Mouse (Mus musculus) liver, embryonic 13.5 days (tissue): ENCODE data around the gene Ints4. TPM values are rescaled to one million over a fixed set of nuclear protein-coding genes. Genes with fewer than 3 reads are reported as not detected.

Source experiments
- ATAC-seq: fragments of 200-750 bp; cut with Nextera tagmentation; 2 replicates; pipeline ENCODE4 v1.8.0; 2017; ENCODE audit warnings: low read depth, mild to moderate bottlenecking, moderate number of reproducible peaks, moderate library complexity
- DNase-seq: peaks from one replicate; pipeline ENCODE4 v3.0.0; 2022
- H3K27ac ChIP-seq: fragments of 300-500 bp; sonication (generic); 2 replicates; pipeline ENCODE4 v1.5.1; 2015; ENCODE audit warnings: moderate library complexity, mild to moderate bottlenecking, inconsistent platforms
- H3K27me3 ChIP-seq: fragments of 300-500 bp; sonication (generic); 2 replicates; pipeline ENCODE4 v1.6.1; 2015; ENCODE audit warnings: mild to moderate bottlenecking, inconsistent platforms
- H3K36me3 ChIP-seq: fragments of 300-500 bp; sonication (generic); 2 replicates; pipeline ENCODE4 v1.6.1; 2015; ENCODE audit warnings: mild to moderate bottlenecking, inconsistent platforms
- H3K4me1 ChIP-seq: fragments of 300-500 bp; sonication (generic); replicated peaks from 2 replicates; pipeline ENCODE4 v1.6.1; 2015; ENCODE audit warnings: inconsistent platforms
- H3K4me2 ChIP-seq: fragments of 300-500 bp; sonication (generic); 2 replicates; pipeline ENCODE4 v1.6.1; 2015; ENCODE audit warnings: inconsistent platforms, mild to moderate bottlenecking, moderate library complexity
- H3K4me3 ChIP-seq: fragments of 300-500 bp; sonication (generic); replicated peaks from 2 replicates; pipeline ENCODE4 v1.5.1; 2015; ENCODE audit warnings: mild to moderate bottlenecking, inconsistent platforms
- H3K9ac ChIP-seq: fragments of 300-500 bp; sonication (generic); 2 replicates; pipeline ENCODE4 v1.6.1; 2015; ENCODE audit warnings: mild to moderate bottlenecking, inconsistent platforms
- H3K9me3 ChIP-seq: fragments of 300-500 bp; sonication (generic); replicated peaks from 2 replicates; pipeline ENCODE4 v1.6.1; 2016; ENCODE audit warnings: inconsistent platforms
- WGBS: fragments of 180-500 bp; shearing (Covaris S2); methylation state at CpG from one replicate; pipeline ENCODE4 v1.1.7; 2015; ENCODE audit not compliant: insufficient replicate concordance; 5-methylcytosine and 5-hydroxymethylcytosine counted together
- polyA plus RNA-seq: library from polyadenylated mRNA; unstranded; fragments of >200 nt; fragmentation: Nextera tagmentation; extraction: Ambion mirVana; gene quantifications from 2 replicates; pipeline ENCODE4 v1.2.1, GENCODE M21; 2015

Gene Ints4
- polyA plus RNA-seq, 1 experiment from 2014 or later = 22.0 TPM

- no peaks in the 10 kb centered on the region for H3K9me3 ChIP-seq
- no peak overlapping the region for H3K27ac ChIP-seq
- H3K4me1 ChIP-seq = peaks cover 70% of the 10 kb centered on the region
- no peaks in the 10 kb centered on the region for H3K36me3 ChIP-seq
- DNase-seq (no peak), ATAC-seq (no peak)
- H3K27me3 ChIP-seq = no peaks in the 10 kb centered on the region
- no peak overlapping the region for H3K9ac ChIP-seq
- H3K4me3 ChIP-seq = no peak overlapping the region
- no peak overlapping the region for H3K4me2 ChIP-seq
- WGBS = 67% methylated on average over 5 of the region's 5 CpGs
These were observed 107.8 kb downstream of the Ints4 start for GRCm38 (mm10) chr7:97588506-97588905.

- Histone ChIP-seq H3K4me2 (0 out of 2 replicates have a peak overlapping the region, but pooled peaks have one; percentile 17), H3K9ac (no peak overlapping the region), H3K36me3 (no peaks in the 10 kb centered on the region), H3K27me3 (no peaks in the 10 kb centered on the region), H3K4me3 (no peak overlapping the region), H3K4me1 (peaks cover 60% of the 10 kb centered on the region), H3K9me3 (no peaks in the 10 kb centered on the region), H3K27ac (no peak overlapping the region)
- WGBS = 11% methylated on average over 3 of the region's 3 CpGs
- peak; percentile 81 for ATAC-seq
- DNase-seq = peak; percentile 33
These were observed 109.7 kb downstream of the Ints4 start for GRCm38 (mm10) chr7:97590488-97590887.

Other genes starting within 250 kb of the Ints4 start
- gene Usp35, start 148.9 kb upstream of the Ints4 start, polyA plus RNA-seq = 0.07 and 0.14 TPM in 2 replicates
- gene Kctd21, start 148.6 kb upstream of the Ints4 start, polyA plus RNA-seq = 0.92 and 1.0 TPM in 2 replicates
- gene Alg8, start 109.3 kb upstream of the Ints4 start, polyA plus RNA-seq = 41.3 and 45.9 TPM in 2 replicates
- 221 and 241 TPM in 2 replicates for gene Ndufc2, start 81.0 kb upstream of the Ints4 start, polyA plus RNA-seq
- 0.12 TPM in 1 of 2 replicates, not detected in the other for gene Thrsp, start 63.2 kb upstream of the Ints4 start, polyA plus RNA-seq
- gene Kctd14, start 29.6 kb upstream of the Ints4 start, polyA plus RNA-seq = 10.6 and 10.7 TPM in 2 replicates
- 15.9 and 16.0 TPM in 2 replicates for gene Aamdc, start 98.5 kb downstream of the Ints4 start, polyA plus RNA-seq
- 7.4 and 9.0 TPM in 2 replicates for gene Rsf1, start 98.9 kb downstream of the Ints4 start, polyA plus RNA-seq
- 104 and 110 TPM in 2 replicates for gene Clns1a, start 215.7 kb downstream of the Ints4 start, polyA plus RNA-seq